Mouse (Mus musculus) lung, postnatal 4 days (tissue): ENCODE measurements at regions not wholly inside any gene's neighbourhood (a gene's known extent, or its start where the extent isn't known, plus 50 kb on each side); places are given as distances from the start of the nearest gene placed in this dataset.

Experiments used
- DNase-seq, 2 experiments: peaks; one replicate each; pipeline ENCODE4 v3.0.0; 2021

GRCm38 (mm10) chr14:119966666-119967065 is 75.6 kb downstream of the Oxgr1 start:
- no peak for DNase-seq

GRCm38 (mm10) chr14:119965842-119966483 is 76.3 kb downstream of the Oxgr1 start:
- peak; percentile 16 to 36 for DNase-seq

- no peak for DNase-seq
These were observed 78.5 kb downstream of the Oxgr1 start for GRCm38 (mm10) chr14:119963741-119964140.

- no peak for DNase-seq
These were observed 88.4 kb downstream of the Oxgr1 start for GRCm38 (mm10) chr14:119953861-119954260.

- DNase-seq, result no peak
These were observed 89.2 kb downstream of the Oxgr1 start for GRCm38 (mm10) chr14:119952877-119953624.
